Mouse (Mus musculus): ENCODE results near the gene F2rl1. TPM values are rescaled to one million over a fixed set of nuclear protein-coding genes. Genes with fewer than 3 reads are reported as not detected.

Gene F2rl1
- polyA plus RNA-seq (2015; fragmentation: Nextera tagmentation; extraction: Ambion mirVana) = 0.74 and 0.85 TPM in 2 replicates

- under 1% methylated on average over 54 of the region's 54 CpGs for WGBS
- Histone ChIP-seq H3K4me2 (replicated peaks) (peak within 1 kb of the TSS; percentile 78), H3K27ac (no peak within 1 kb of the TSS), H3K9me3 (no peaks in the 10 kb centered on the region), H3K27me3 (peaks cover 48% of the 10 kb centered on the region), H3K4me1 (peaks cover 17% of the 10 kb centered on the region), H3K4me3 (peak within 1 kb of the TSS; percentile 47), H3K9ac (peak within 1 kb of the TSS; percentile 58), H3K36me3 (no peaks in the 10 kb centered on the region)
- ATAC-seq (ENCODE audit: low FRiP score, low read depth) = peak; percentile 72
Observed at GRCm38 (mm10) chr13:95524674-95525491, at the start of gene F2rl1. Gene F2rl1 (minus strand): TSS chr13:95525227.

GRCm38 (mm10) chr13:95570877-95571276 is 45.9 kb upstream of the F2rl1 start:
- WGBS = 90% methylated on average over 4 of the region's 4 CpGs
- H3K9me3 ChIP-seq = no peaks in the 10 kb centered on the region

GRCm38 (mm10) chr13:95569326-95569725 is 44.3 kb upstream of the F2rl1 start:
- Histone ChIP-seq H3K27me3 (no peaks in the 10 kb centered on the region), H3K9me3 (no peaks in the 10 kb centered on the region), H3K36me3 (no peaks in the 10 kb centered on the region), H3K4me3 (no peak overlapping the region), H3K4me2 (replicated peaks) (no peak overlapping the region), H3K4me1 (no peaks in the 10 kb centered on the region), H3K27ac (no peak overlapping the region), H3K9ac (no peak overlapping the region)
- no peak for ATAC-seq (ENCODE audit: low FRiP score, low read depth)

More at GRCm38 (mm10) chr13:95570877-95571276, 45.9 kb upstream of the F2rl1 start:
- H3K4me3 ChIP-seq = no peak overlapping the region
- ATAC-seq (ENCODE audit: low FRiP score, low read depth) = no peak
- H3K9ac ChIP-seq = no peak overlapping the region
- no peaks in the 10 kb centered on the region for H3K36me3 ChIP-seq
- H3K27me3 ChIP-seq = no peaks in the 10 kb centered on the region
- H3K4me2 ChIP-seq (replicated peaks) = no peak overlapping the region
- H3K4me1 ChIP-seq = no peaks in the 10 kb centered on the region
- H3K27ac ChIP-seq = no peak overlapping the region

- H3K27me3 ChIP-seq = no peaks in the 10 kb centered on the region
- H3K27ac ChIP-seq = no peak overlapping the region
- no peak overlapping the region for H3K4me2 ChIP-seq (replicated peaks)
- WGBS = 99% methylated on average over 3 of the region's 3 CpGs
- no peak overlapping the region for H3K4me3 ChIP-seq
- H3K9ac ChIP-seq = no peak overlapping the region
- H3K9me3 ChIP-seq = no peaks in the 10 kb centered on the region
- H3K36me3 ChIP-seq = no peaks in the 10 kb centered on the region
- no peak for ATAC-seq (ENCODE audit: low FRiP score, low read depth)
- no peaks in the 10 kb centered on the region for H3K4me1 ChIP-seq
Observed at GRCm38 (mm10) chr13:95568336-95568735, 43.3 kb upstream of the F2rl1 start.

- Histone ChIP-seq H3K9me3 (no peaks in the 10 kb centered on the region), H3K27ac (no peak overlapping the region)
- WGBS = 94% methylated on average over 15 of the region's 15 CpGs
Observed at GRCm38 (mm10) chr13:95566841-95567551, 42.0 kb upstream of the F2rl1 start.

GRCm38 (mm10) chr13:95563693-95564092 is 38.7 kb upstream of the F2rl1 start:
- no peak overlapping the region for H3K9ac ChIP-seq
- no peak overlapping the region for H3K27ac ChIP-seq
- 2% methylated on average over 3 of the region's 3 CpGs for WGBS
- 0 out of 2 replicates have a peak, but pooled peaks have one; percentile 51 for ATAC-seq (ENCODE audit: low FRiP score, low read depth)
- H3K36me3 ChIP-seq = no peaks in the 10 kb centered on the region
- H3K4me2 ChIP-seq (replicated peaks) = no peak overlapping the region
- H3K4me1 ChIP-seq = no peaks in the 10 kb centered on the region
- no peaks in the 10 kb centered on the region for H3K9me3 ChIP-seq
- H3K4me3 ChIP-seq = no peak overlapping the region
- H3K27me3 ChIP-seq = no peaks in the 10 kb centered on the region

More at GRCm38 (mm10) chr13:95566841-95567551, 42.0 kb upstream of the F2rl1 start:
- no peak for ATAC-seq (ENCODE audit: low FRiP score, low read depth)
- Histone ChIP-seq H3K9ac (no peak overlapping the region), H3K4me2 (replicated peaks) (no peak overlapping the region), H3K27me3 (no peaks in the 10 kb centered on the region), H3K36me3 (no peaks in the 10 kb centered on the region), H3K4me3 (no peak overlapping the region), H3K4me1 (no peaks in the 10 kb centered on the region)

GRCm38 (mm10) chr13:95563066-95563610 is 38.1 kb upstream of the F2rl1 start:
- no peak overlapping the region for H3K27ac ChIP-seq
- H3K27me3 ChIP-seq = no peaks in the 10 kb centered on the region
- ATAC-seq (ENCODE audit: low FRiP score, low read depth) = no peak
- H3K9ac ChIP-seq = no peak overlapping the region
- H3K4me1 ChIP-seq = no peaks in the 10 kb centered on the region
- no peaks in the 10 kb centered on the region for H3K9me3 ChIP-seq
- no peaks in the 10 kb centered on the region for H3K36me3 ChIP-seq
- no peak overlapping the region for H3K4me2 ChIP-seq (replicated peaks)
- 62% methylated on average over 10 of the region's 10 CpGs for WGBS
- H3K4me3 ChIP-seq = no peak overlapping the region

GRCm38 (mm10) chr13:95557326-95557725 is 32.3 kb upstream of the F2rl1 start:
- WGBS = 83% methylated on average over 7 of the region's 7 CpGs
- Histone ChIP-seq H3K9ac (no peak overlapping the region), H3K4me2 (replicated peaks) (no peak overlapping the region), H3K9me3 (no peaks in the 10 kb centered on the region; the same call in 1 of the 2 replicates), H3K27ac (no peak overlapping the region), H3K27me3 (no peaks in the 10 kb centered on the region), H3K4me1 (no peaks in the 10 kb centered on the region), H3K36me3 (no peaks in the 10 kb centered on the region), H3K4me3 (no peak overlapping the region)
- ATAC-seq (ENCODE audit: low FRiP score, low read depth) = no peak

GRCm38 (mm10) chr13:95553885-95554492 is 29.0 kb upstream of the F2rl1 start:
- Histone ChIP-seq H3K27ac (no peak overlapping the region), H3K4me3 (no peak overlapping the region), H3K9me3 (no peaks in the 10 kb centered on the region; the same call in 1 of the 2 replicates), H3K4me1 (peaks cover 9% of the 10 kb centered on the region), H3K4me2 (replicated peaks) (no peak overlapping the region), H3K36me3 (no peaks in the 10 kb centered on the region), H3K9ac (no peak overlapping the region), H3K27me3 (0 out of 2 replicates have a peak, but pooled peaks cover 2% of the 10 kb centered on the region)
- ATAC-seq (ENCODE audit: low FRiP score, low read depth) = no peak
- WGBS = 80% methylated on average over 11 of the region's 11 CpGs

GRCm38 (mm10) chr13:95550636-95551370 is 25.8 kb upstream of the F2rl1 start:
- H3K36me3 ChIP-seq = no peaks in the 10 kb centered on the region
- no peak overlapping the region for H3K27ac ChIP-seq
- WGBS = 66% methylated on average over 2 of the region's 2 CpGs
- H3K9ac ChIP-seq = no peak overlapping the region
- H3K27me3 ChIP-seq = 0 out of 2 replicates have a peak, but pooled peaks cover 4% of the 10 kb centered on the region
- no peak overlapping the region for H3K4me2 ChIP-seq (replicated peaks)
- no peaks in the 10 kb centered on the region for H3K9me3 ChIP-seq
- peaks cover 35% of the 10 kb centered on the region for H3K4me1 ChIP-seq
- H3K4me3 ChIP-seq = no peak overlapping the region
- ATAC-seq (ENCODE audit: low FRiP score, low read depth) = no peak

GRCm38 (mm10) chr13:95549421-95549820 is 24.4 kb upstream of the F2rl1 start:
- H3K9me3 ChIP-seq = no peaks in the 10 kb centered on the region
- H3K9ac ChIP-seq = no peak overlapping the region
- H3K27me3 ChIP-seq = 0 out of 2 replicates have a peak, but pooled peaks cover 4% of the 10 kb centered on the region
- no peak for ATAC-seq (ENCODE audit: low FRiP score, low read depth)
- H3K27ac ChIP-seq = peak overlapping the region; percentile 28; the same call in 1 of the 2 replicates
- WGBS = 8% methylated on average over 3 of the region's 3 CpGs
- H3K4me1 ChIP-seq = peaks cover 39% of the 10 kb centered on the region
- H3K36me3 ChIP-seq = no peaks in the 10 kb centered on the region
- H3K4me2 ChIP-seq (replicated peaks) = peak overlapping the region; percentile 60
- no peak overlapping the region for H3K4me3 ChIP-seq

Data from limb, embryonic 13.5 days (tissue).